Mouse (Mus musculus): ENCODE results near the gene Cacng8.

DNA sequence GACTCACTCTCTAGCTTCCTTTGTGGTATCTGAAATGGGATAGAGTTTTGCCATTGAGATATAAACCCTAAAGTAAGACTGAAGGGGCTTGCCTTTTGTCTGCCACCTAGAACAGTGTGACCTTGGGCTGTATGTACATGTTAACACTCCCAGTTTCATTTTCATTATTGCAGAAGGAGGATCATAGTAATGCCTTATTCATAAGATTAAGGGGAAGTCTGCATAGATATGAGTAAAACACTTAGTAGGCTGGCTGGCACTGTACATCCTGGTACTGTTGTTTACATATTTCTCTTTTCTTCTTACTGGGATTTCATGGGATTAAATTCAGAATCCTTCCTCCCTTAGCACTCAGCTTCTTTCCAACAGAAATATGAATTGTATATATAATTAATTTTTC, 9.5 kb downstream of the Cacng8 start:
- no peak for TF ChIP-seq POLR2A (IDR thresholded peaks at IDR 0.05; ENCODE audit: borderline replicate concordance, control insufficient read depth, low read depth, low read length)
- no peak for TF ChIP-seq CTCF (IDR thresholded peaks at IDR 0.05; ENCODE audit: control insufficient read depth, insufficient read depth, low read length)

All from bone marrow, adult 2 months (tissue).